Comparison of ENCODE assay signal across 28 mouse cellular contexts in the genomic region with DNA sequence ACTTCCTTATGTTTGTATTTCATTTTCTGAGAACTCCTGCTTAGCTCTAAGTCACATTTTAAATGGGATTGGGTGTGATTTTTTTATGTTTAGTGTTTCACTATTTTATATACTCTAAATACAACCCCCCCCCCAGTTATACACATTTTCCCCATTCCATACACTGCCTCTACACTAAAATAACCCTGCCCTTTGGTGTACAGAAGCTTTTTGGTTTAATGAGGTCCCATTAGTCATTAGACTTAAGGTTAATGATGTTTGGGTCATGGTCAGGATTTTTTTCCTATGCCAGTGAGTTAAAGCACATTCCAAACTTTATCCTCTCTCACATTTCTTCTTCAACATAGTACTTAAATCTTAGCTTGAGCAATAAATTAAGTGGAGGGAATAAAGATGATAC.
"Had no signal": no experiment of that assay in that cellular context is flagged by ENCODE, and none has a peak within 500 bp of the region (broad histone marks: within the 10 kb centered on the region; RNA-seq: fewer than 3 reads in every experiment).

No protein-coding gene starts in this region.

- H3K4me3 ChIP-seq: embryonic facial prominence, embryonic 10.5 days; embryonic facial prominence, embryonic 12.5 days; embryonic facial prominence, embryonic 13.5 days; embryonic facial prominence, embryonic 15.5 days; erythroblast, embryonic 14.5 days; forebrain, embryonic 10.5 days; forebrain, embryonic 12.5 days; forebrain, embryonic 13.5 days; forebrain, embryonic 15.5 days; gastrocnemius, adult 2 months had no signal

- H3K9me3 ChIP-seq: embryonic facial prominence, embryonic 10.5 days; embryonic facial prominence, embryonic 12.5 days; embryonic facial prominence, embryonic 13.5 days; embryonic facial prominence, embryonic 15.5 days; forebrain, embryonic 10.5 days; forebrain, embryonic 12.5 days; forebrain, embryonic 13.5 days; forebrain, embryonic 15.5 days had no signal

- H3K27me3 ChIP-seq: embryonic facial prominence, embryonic 12.5 days; embryonic facial prominence, embryonic 13.5 days; embryonic facial prominence, embryonic 15.5 days; forebrain, embryonic 12.5 days; forebrain, embryonic 13.5 days; forebrain, embryonic 15.5 days had no signal

- H3K27ac ChIP-seq: embryonic facial prominence, embryonic 10.5 days; embryonic facial prominence, embryonic 12.5 days; embryonic facial prominence, embryonic 13.5 days; embryonic facial prominence, embryonic 15.5 days; forebrain, embryonic 10.5 days; forebrain, embryonic 12.5 days; forebrain, embryonic 13.5 days; forebrain, embryonic 15.5 days; gastrocnemius, adult 2 months had no signal

- H3K9ac ChIP-seq: embryonic facial prominence, embryonic 12.5 days; embryonic facial prominence, embryonic 13.5 days; embryonic facial prominence, embryonic 15.5 days; forebrain, embryonic 12.5 days; forebrain, embryonic 13.5 days; forebrain, embryonic 15.5 days; forebrain, postnatal 0 days had no signal

- H3K4me2 ChIP-seq: embryonic facial prominence, embryonic 12.5 days; embryonic facial prominence, embryonic 13.5 days; embryonic facial prominence, embryonic 15.5 days; forebrain, embryonic 12.5 days; forebrain, embryonic 13.5 days; forebrain, embryonic 15.5 days had no signal

- H3K4me1 ChIP-seq: embryonic facial prominence, embryonic 10.5 days; embryonic facial prominence, embryonic 12.5 days; embryonic facial prominence, embryonic 13.5 days; embryonic facial prominence, embryonic 15.5 days; forebrain, embryonic 10.5 days; forebrain, embryonic 12.5 days; forebrain, embryonic 13.5 days; forebrain, embryonic 15.5 days had no signal

- DNase-seq: cerebellum, adult 2 months; cerebellum, adult 8-10 months; cerebellum, adult 9-10 months; cerebellum, adult 9-11 months; cerebellum, postnatal 10 days; cerebellum, postnatal 14 days; cerebellum, postnatal 25 days; cerebellum, postnatal 36 days; embryo, embryonic 11 days; forebrain, postnatal 0 days; gastrocnemius, adult 2 months; gastrocnemius, postnatal 10 days; gastrocnemius, postnatal 14 days; gastrocnemius, postnatal 25 days; gastrocnemius, postnatal 36 days; heart, adult 11 months; heart, adult 18-20 months had no signal

- ATAC-seq: forebrain, embryonic 13.5 days; forebrain, embryonic 14.5 days; forebrain, embryonic 15.5 days; forebrain, embryonic 16.5 days; forebrain, postnatal 0 days had no signal

- H3K36me3 ChIP-seq: embryonic facial prominence, embryonic 10.5 days; embryonic facial prominence, embryonic 12.5 days; embryonic facial prominence, embryonic 13.5 days; embryonic facial prominence, embryonic 15.5 days; forebrain, embryonic 10.5 days; forebrain, embryonic 12.5 days; forebrain, embryonic 15.5 days had no signal
